Comparison of ENCODE assay signal across 16 mouse cellular contexts in genomic region chr5:34294696-34295095, GRCm38 (mm10). TPM values are rescaled to one million over a fixed set of nuclear protein-coding genes. Genes with fewer than 3 reads are reported as not detected.
DNase-seq lines count a peak whose midpoint lies in the region; ATAC-seq lines count a peak whose summit lies in the region.
"Had no signal": no experiment of that assay in that cellular context is flagged by ENCODE, and none has a peak within 500 bp of the region (broad histone marks: within the 10 kb centered on the region; RNA-seq: fewer than 3 reads in every experiment).

No protein-coding gene starts in this region.

- peak; percentile 40 for DNase-seq in adrenal gland, postnatal 14 days
- no peak for DNase-seq in adrenal gland, adult 18-20 months (ENCODE audit: low spot score in 2 of 2)
- peak; percentile 11 for DNase-seq in kidney, postnatal 14 days
- DNase-seq in Muller cell, postnatal 12 days (ENCODE audit: inconsistent ontology term) = peak; percentile 95
- peak; percentile 30 for DNase-seq in heart, postnatal 4 days
- DNase-seq in hindbrain, embryonic 10.5 days (ENCODE audit: low spot score) = no peak
- DNase-seq in left cerebral cortex, adult 18-20 months (ENCODE audit: low spot score in 2 of 2) = no peak
- DNase-seq: right cerebral cortex, postnatal 4 days; thymus, postnatal 25 days had no signal

- H3K9ac ChIP-seq in kidney, embryonic 16.5 days (replicated peaks; ENCODE audit: low read length) = no peak overlapping the region
- H3K9ac ChIP-seq: embryonic facial prominence, embryonic 13.5 days; limb, embryonic 13.5 days; neural tube, embryonic 12.5 days had no signal

- H3K27ac ChIP-seq in kidney, embryonic 16.5 days (ENCODE audit: low read length) = no peak overlapping the region
- no peak overlapping the region for H3K27ac ChIP-seq in hindbrain, embryonic 10.5 days
- H3K27ac ChIP-seq: embryonic facial prominence, embryonic 13.5 days; limb, embryonic 13.5 days; neural tube, embryonic 12.5 days had no signal

- peaks cover 10% of the 10 kb centered on the region for H3K27me3 ChIP-seq in kidney, embryonic 16.5 days (ENCODE audit: insufficient read depth, low read length)
- H3K27me3 ChIP-seq in hindbrain, embryonic 10.5 days (ENCODE audit: insufficient read depth, poor library complexity, severe bottlenecking) = peaks cover 23% of the 10 kb centered on the region

- H3K4me2 ChIP-seq in kidney, embryonic 16.5 days (replicated peaks; ENCODE audit: low read depth, low read length) = no peak overlapping the region
- H3K4me2 ChIP-seq: embryonic facial prominence, embryonic 13.5 days; limb, embryonic 13.5 days; neural tube, embryonic 12.5 days had no signal

- WGBS in kidney, embryonic 16.5 days = 50% methylated on average over 2 of the region's 2 CpGs
- WGBS in hindbrain, embryonic 10.5 days = 43% methylated on average over 2 of the region's 2 CpGs

- H3K4me1 ChIP-seq in kidney, embryonic 16.5 days (ENCODE audit: insufficient read depth, low read length) = no peaks in the 10 kb centered on the region
- H3K4me1 ChIP-seq in hindbrain, embryonic 10.5 days (replicated peaks) = peaks cover 8% of the 10 kb centered on the region
- H3K4me1 ChIP-seq: embryonic facial prominence, embryonic 13.5 days; limb, embryonic 13.5 days; neural tube, embryonic 12.5 days had no signal

- H3K36me3 ChIP-seq in kidney, embryonic 16.5 days (ENCODE audit: insufficient read depth, low read length) = no peaks in the 10 kb centered on the region
- no peaks in the 10 kb centered on the region for H3K36me3 ChIP-seq in hindbrain, embryonic 10.5 days
- H3K36me3 ChIP-seq: embryonic facial prominence, embryonic 13.5 days; limb, embryonic 13.5 days; neural tube, embryonic 12.5 days had no signal

- H3K9me3 ChIP-seq in kidney, embryonic 16.5 days (ENCODE audit: low read length) = no peaks in the 10 kb centered on the region
- no peaks in the 10 kb centered on the region for H3K9me3 ChIP-seq in hindbrain, embryonic 10.5 days
- H3K9me3 ChIP-seq: embryonic facial prominence, embryonic 13.5 days; limb, embryonic 13.5 days; neural tube, embryonic 12.5 days had no signal

- no peak overlapping the region for H3K4me3 ChIP-seq in kidney, embryonic 16.5 days (ENCODE audit: low read length)
- no peak overlapping the region for H3K4me3 ChIP-seq in hindbrain, embryonic 10.5 days
- H3K4me3 ChIP-seq: embryonic facial prominence, embryonic 13.5 days; limb, embryonic 13.5 days; neural tube, embryonic 12.5 days had no signal

- no peak for ATAC-seq in kidney, embryonic 16.5 days (ENCODE audit: low FRiP score, low TSS enrichment)
- ATAC-seq: midbrain, embryonic 16.5 days had no signal

RNA-seq across cellular contexts. Expression of gene Cfap99, which starts 6.3 kb away (rescaled TPM):
- not detected in 2 replicates for total RNA-seq in adrenal gland, postnatal 14 days (2021)
- total RNA-seq in adrenal gland, adult 18-20 months (2021) = not detected
- not detected in 2 replicates for polyA plus RNA-seq in kidney, embryonic 16.5 days (2015; fragmentation: Nextera tagmentation; extraction: Ambion mirVana)
- total RNA-seq in heart, postnatal 4 days (2021) = not detected
- not detected in 2 replicates for polyA plus RNA-seq in hindbrain, embryonic 10.5 days (2016; fragmentation: Nextera tagmentation; extraction: Ambion mirVana)
- 1 to 10 TPM; 1.1 to 1.2 TPM for total RNA-seq in left cerebral cortex, adult 18-20 months (2021)
- total RNA-seq: adrenal gland, postnatal 36 days had no signal
- polyA plus RNA-seq: embryonic facial prominence, embryonic 13.5 days; forebrain, embryonic 11.5 days; limb, embryonic 13.5 days; neural tube, embryonic 12.5 days had no signal

RNA-seq across cellular contexts. Expression of gene Zfyve28, which starts 6.4 kb away (rescaled TPM):
- 0.44 and 1.6 TPM in 2 replicates for total RNA-seq in adrenal gland, postnatal 14 days (2021)
- total RNA-seq in adrenal gland, adult 18-20 months (2021) = 1 to 10 TPM in 1 of 2 experiments, under 1 TPM in 1; 0.53 to 1.0 TPM
- 0.21 and 0.34 TPM in 2 replicates for polyA plus RNA-seq in kidney, embryonic 16.5 days (2015; fragmentation: Nextera tagmentation; extraction: Ambion mirVana)
- 1 to 10 TPM; 1.5 to 2.5 TPM for total RNA-seq in heart, postnatal 4 days (2021)
- 1.3 and 2.0 TPM in 2 replicates for polyA plus RNA-seq in hindbrain, embryonic 10.5 days (2016; fragmentation: Nextera tagmentation; extraction: Ambion mirVana)
- 10 to 100 TPM; 48.2 to 55.0 TPM for total RNA-seq in left cerebral cortex, adult 18-20 months (2021)

RNA-seq across cellular contexts. Expression of gene Rnf4, which starts 41.4 kb away (rescaled TPM):
- 99.3 and 112 TPM in 2 replicates for total RNA-seq in adrenal gland, postnatal 14 days (2021)
- 100 to 1,000 TPM; 101 to 105 TPM for total RNA-seq in adrenal gland, adult 18-20 months (2021)
- 192 and 196 TPM in 2 replicates for polyA plus RNA-seq in kidney, embryonic 16.5 days (2015; fragmentation: Nextera tagmentation; extraction: Ambion mirVana)
- 10 to 100 TPM; 85.8 to 86.3 TPM for total RNA-seq in heart, postnatal 4 days (2021)
- 181 and 193 TPM in 2 replicates for polyA plus RNA-seq in hindbrain, embryonic 10.5 days (2016; fragmentation: Nextera tagmentation; extraction: Ambion mirVana)
- total RNA-seq in left cerebral cortex, adult 18-20 months (2021) = 10 to 100 TPM; 88.0 to 89.5 TPM

Comparison
In these comparisons a context has a peak if more than half of its experiments do, and no peak if none do; other contexts are left out.
1. DNase-seq: peak in adrenal gland, postnatal 14 days (single experiment), kidney, postnatal 14 days (single experiment), Muller cell, postnatal 12 days (single experiment) and heart, postnatal 4 days (single experiment); none in adrenal gland, adult 18-20 months (0 of 2), hindbrain, embryonic 10.5 days (single experiment) and left cerebral cortex, adult 18-20 months (0 of 2).
2. RNA of gene Zfyve28, which starts 6.4 kb away (total RNA-seq): 48.2 to 55.0 TPM in left cerebral cortex, adult 18-20 months; 1.5 to 2.5 TPM in heart, postnatal 4 days, 0.53 to 1.0 TPM in adrenal gland, adult 18-20 months and 0.44 to 1.6 TPM in adrenal gland, postnatal 14 days; every median in the first group is over 10 times any median in the second.